Mouse (Mus musculus): ENCODE results near the gene Eif3a. TPM values are rescaled to one million over a fixed set of nuclear protein-coding genes. Genes with fewer than 3 reads are reported as not detected.

Eif3a gene
- polyA plus RNA-seq, 1 experiment from 2014 or later, result 54.8 TPM

GRCm38 (mm10) chr19:60755438-60756191, 34.8 kb downstream of the Eif3a start, which contains the start of gene Nanos1:
Nanos1 (plus strand) TSS chr19:60755987.
- WGBS (ENCODE audit: insufficient replicate concordance), result 4% methylated on average over 55 of the region's 58 CpGs
- TF ChIP-seq EP300 (IDR thresholded peaks at IDR 0.05; ENCODE audit: low read depth), result no peak
- no peak for TF ChIP-seq CTCF (IDR thresholded peaks at IDR 0.05; ENCODE audit: low read depth)
- peak within 1 kb of the TSS; percentile 58 for H3K9ac ChIP-seq (replicated peaks)

GRCm38 (mm10) chr19:60747801-60748200, 42.7 kb downstream of the Eif3a start:
- peak; percentile 19; the same call in 1 of the 2 replicates for ATAC-seq
- 63% methylated on average over 1 of the region's 1 CpGs for WGBS (ENCODE audit: insufficient replicate concordance)

More at GRCm38 (mm10) chr19:60755438-60756191, 34.8 kb downstream of the Eif3a start, which contains the start of gene Nanos1:
- Histone ChIP-seq H3K36me3 (replicated peaks; ENCODE audit: insufficient read depth, low read length) (peaks cover 8% of the 10 kb centered on the region), H3K4me1 (ENCODE audit: insufficient read depth) (peaks cover 17% of the 10 kb centered on the region), H3K4me3 (ENCODE audit: low read depth, low read length) (peak within 1 kb of the TSS; percentile 78), H3K27ac (ENCODE audit: low read depth) (no peak within 1 kb of the TSS), H3K4me2 (ENCODE audit: low read depth, low read length) (peak within 1 kb of the TSS; percentile 100), H3K27me3 (ENCODE audit: insufficient read depth, low read length) (peaks cover 7% of the 10 kb centered on the region; the same call in 1 of the 2 replicates), H3K9me3 (ENCODE audit: low read length) (no peaks in the 10 kb centered on the region)
- DNase-seq (peak; percentile 90), ATAC-seq (peak; percentile 89)

GRCm38 (mm10) chr19:60743767-60744547, 46.5 kb downstream of the Eif3a start:
- Histone ChIP-seq H3K27ac (ENCODE audit: low read depth) (no peak overlapping the region), H3K9ac (replicated peaks) (peak overlapping the region; percentile 32; the same call in 1 of the 2 replicates), H3K9me3 (ENCODE audit: low read length) (no peaks in the 10 kb centered on the region), H3K4me3 (ENCODE audit: low read depth, low read length) (no peak overlapping the region), H3K4me2 (ENCODE audit: low read depth, low read length) (no peak overlapping the region), H3K4me1 (ENCODE audit: insufficient read depth) (no peaks in the 10 kb centered on the region; the same call in 1 of the 2 replicates), H3K27me3 (ENCODE audit: insufficient read depth, low read length) (no peaks in the 10 kb centered on the region), H3K36me3 (replicated peaks; ENCODE audit: insufficient read depth, low read length) (no peaks in the 10 kb centered on the region)
- 50% methylated on average over 5 of the region's 5 CpGs for WGBS (ENCODE audit: insufficient replicate concordance)
- DNase-seq (peak; percentile 31), ATAC-seq (peak; percentile 90)
- no peak for TF ChIP-seq CTCF (IDR thresholded peaks at IDR 0.05; ENCODE audit: low read depth)
- peak; percentile 62 for TF ChIP-seq EP300 (IDR thresholded peaks at IDR 0.05; ENCODE audit: low read depth)

More at GRCm38 (mm10) chr19:60747801-60748200, 42.7 kb downstream of the Eif3a start:
- no peaks in the 10 kb centered on the region; the same call in 1 of the 2 replicates for H3K4me1 ChIP-seq (ENCODE audit: insufficient read depth)
- no peak for DNase-seq
- H3K9me3 ChIP-seq (ENCODE audit: low read length), result no peaks in the 10 kb centered on the region
- no peak overlapping the region for H3K27ac ChIP-seq (ENCODE audit: low read depth)
- TF ChIP-seq CTCF (IDR thresholded peaks at IDR 0.05; ENCODE audit: low read depth) (no peak), EP300 (IDR thresholded peaks at IDR 0.05; ENCODE audit: low read depth) (no peak)
- H3K4me2 ChIP-seq (ENCODE audit: low read depth, low read length), result no peak overlapping the region
- H3K36me3 ChIP-seq (replicated peaks; ENCODE audit: insufficient read depth, low read length), result no peaks in the 10 kb centered on the region
- no peak overlapping the region for H3K9ac ChIP-seq (replicated peaks)
- H3K4me3 ChIP-seq (ENCODE audit: low read depth, low read length), result no peak overlapping the region
- 0 out of 2 replicates have a peak, but pooled peaks cover 5% of the 10 kb centered on the region for H3K27me3 ChIP-seq (ENCODE audit: insufficient read depth, low read length)

GRCm38 (mm10) chr19:60740560-60740959, 49.9 kb downstream of the Eif3a start:
- WGBS (ENCODE audit: insufficient replicate concordance), result 63% methylated on average over 1 of the region's 1 CpGs
- Histone ChIP-seq H3K9ac (replicated peaks) (no peak overlapping the region), H3K4me2 (ENCODE audit: low read depth, low read length) (no peak overlapping the region), H3K36me3 (replicated peaks; ENCODE audit: insufficient read depth, low read length) (no peaks in the 10 kb centered on the region), H3K4me3 (ENCODE audit: low read depth, low read length) (no peak overlapping the region), H3K4me1 (ENCODE audit: insufficient read depth) (no peaks in the 10 kb centered on the region; the same call in 1 of the 2 replicates), H3K9me3 (ENCODE audit: low read length) (no peaks in the 10 kb centered on the region), H3K27ac (ENCODE audit: low read depth) (no peak overlapping the region), H3K27me3 (ENCODE audit: insufficient read depth, low read length) (no peaks in the 10 kb centered on the region)
- no peak for ATAC-seq
- no peak for DNase-seq
- no peak for TF ChIP-seq EP300 (IDR thresholded peaks at IDR 0.05; ENCODE audit: low read depth)
- TF ChIP-seq CTCF (IDR thresholded peaks at IDR 0.05; ENCODE audit: low read depth), result no peak

GRCm38 (mm10) chr19:60731966-60732365, 58.5 kb downstream of the Eif3a start:
- WGBS (ENCODE audit: insufficient replicate concordance), result 78% methylated on average over 1 of the region's 1 CpGs
- no peak for DNase-seq
- no peak overlapping the region for H3K4me3 ChIP-seq (ENCODE audit: low read depth, low read length)
- no peaks in the 10 kb centered on the region for H3K36me3 ChIP-seq (replicated peaks; ENCODE audit: insufficient read depth, low read length)
- H3K9ac ChIP-seq (replicated peaks), result no peak overlapping the region
- TF ChIP-seq CTCF (IDR thresholded peaks at IDR 0.05; ENCODE audit: low read depth) (no peak), EP300 (IDR thresholded peaks at IDR 0.05; ENCODE audit: low read depth) (no peak)
- no peaks in the 10 kb centered on the region for H3K27me3 ChIP-seq (ENCODE audit: insufficient read depth, low read length)
- ATAC-seq, result no peak
- H3K9me3 ChIP-seq (ENCODE audit: low read length), result no peaks in the 10 kb centered on the region
- no peaks in the 10 kb centered on the region for H3K4me1 ChIP-seq (ENCODE audit: insufficient read depth)
- no peak overlapping the region for H3K4me2 ChIP-seq (ENCODE audit: low read depth, low read length)
- no peak overlapping the region for H3K27ac ChIP-seq (ENCODE audit: low read depth)

- TF ChIP-seq EP300 (IDR thresholded peaks at IDR 0.05; ENCODE audit: low read depth), result no peak
- no peak for TF ChIP-seq CTCF (IDR thresholded peaks at IDR 0.05; ENCODE audit: low read depth)
- Histone ChIP-seq H3K36me3 (replicated peaks; ENCODE audit: insufficient read depth, low read length) (no peaks in the 10 kb centered on the region), H3K4me1 (ENCODE audit: insufficient read depth) (no peaks in the 10 kb centered on the region), H3K9me3 (ENCODE audit: low read length) (no peaks in the 10 kb centered on the region), H3K4me3 (ENCODE audit: low read depth, low read length) (no peak overlapping the region), H3K4me2 (ENCODE audit: low read depth, low read length) (no peak overlapping the region), H3K9ac (replicated peaks) (no peak overlapping the region), H3K27me3 (ENCODE audit: insufficient read depth, low read length) (no peaks in the 10 kb centered on the region), H3K27ac (ENCODE audit: low read depth) (no peak overlapping the region)
- DNase-seq (no peak), ATAC-seq (no peak)
- 76% methylated on average over 1 of the region's 1 CpGs for WGBS (ENCODE audit: insufficient replicate concordance)
Observed at GRCm38 (mm10) chr19:60731299-60731698, 59.2 kb downstream of the Eif3a start.

All from liver, postnatal 0 days (tissue).